Mouse (Mus musculus) hindbrain, postnatal 0 days (tissue): ENCODE measurements around the gene St3gal5. TPM values are rescaled to one million over a fixed set of nuclear protein-coding genes. Genes with fewer than 3 reads are reported as not detected.
A peak's percentile ranks its signal among the peaks of the same experiment; 100 is the strongest.

Experiments used
- ATAC-seq: fragments of 200-750 bp; cut with Nextera tagmentation; 2 replicates; pipeline ENCODE4 v1.8.0; 2017; ENCODE audit warnings: mild to moderate bottlenecking, moderate TSS enrichment, moderate library complexity
- DNase-seq: peaks from one replicate; pipeline ENCODE4 v3.0.0-alpha.2; 2015; ENCODE audit warnings: low spot score
- H3K27ac ChIP-seq: fragments of 300-500 bp; sonication (generic); 2 replicates; pipeline ENCODE4 v1.5.1; 2014; ENCODE audit warnings: mild to moderate bottlenecking
- H3K27me3 ChIP-seq: fragments of 300-500 bp; sonication (generic); 2 replicates; pipeline ENCODE4 v1.6.1; 2014; ENCODE audit warnings: low read length, mixed read lengths; ENCODE audit not compliant: insufficient read depth
- H3K36me3 ChIP-seq: fragments of 300-500 bp; sonication (generic); 2 replicates; pipeline ENCODE4 v1.6.1; 2014; ENCODE audit warnings: low read length, mixed read lengths; ENCODE audit not compliant: insufficient read depth
- H3K4me1 ChIP-seq: fragments of 300-500 bp; sonication (generic); 2 replicates; pipeline ENCODE4 v1.6.1; 2014; ENCODE audit warnings: antibody characterized with exemption, low read length, mixed read lengths; ENCODE audit not compliant: insufficient read depth
- H3K4me2 ChIP-seq: fragments of 300-500 bp; sonication (generic); 2 replicates; pipeline ENCODE4 v1.6.1; 2014; ENCODE audit warnings: low read depth, mild to moderate bottlenecking, low read length, moderate library complexity, mixed read lengths
- H3K4me3 ChIP-seq: fragments of 300-500 bp; sonication (generic); 2 replicates; pipeline ENCODE4 v1.5.1; 2014; ENCODE audit warnings: low read length
- H3K9ac ChIP-seq: fragments of 300-500 bp; sonication (generic); replicated peaks from 2 replicates; pipeline ENCODE4 v1.6.1; 2014; ENCODE audit warnings: mild to moderate bottlenecking, low read length, moderate library complexity, mixed read lengths
- H3K9me3 ChIP-seq: fragments of 300-500 bp; sonication (generic); 2 replicates; pipeline ENCODE4 v1.6.1; 2016; ENCODE audit warnings: low read length, mixed read lengths
- CTCF ChIP-seq: IDR thresholded peaks from 2 replicates; pipeline ENCODE4 v1.5.1; 2016; ENCODE audit warnings: antibody characterized with exemption, control low read depth, low read depth
- WGBS: fragments of 180-500 bp; shearing (Covaris S2); extraction: QIAGEN DNeasy Blood & Tissue Kit; methylation state at CpG from one replicate; pipeline ENCODE4 v1.1.7; 2014; 5-methylcytosine and 5-hydroxymethylcytosine counted together
- polyA plus RNA-seq: library from polyadenylated mRNA; unstranded; fragments of >200 nt; fragmentation: Nextera tagmentation; extraction: Ambion mirVana; gene quantifications from 2 replicates; pipeline ENCODE4 v1.2.1, GENCODE M21; 2015
- total RNA-seq: library from RNA; depleted of rRNA; stranded (reverse); fragments of >200 nt; gene quantifications from 2 replicates; pipeline ENCODE4 v1.2.3, GENCODE M21; 2014; rRNA removed

St3gal5 gene
- total RNA-seq (23.5 and 28.8 TPM in 2 replicates), polyA plus RNA-seq (59.1 and 59.8 TPM in 2 replicates)

- ATAC-seq (peak; percentile 98), DNase-seq (peak; percentile 94)
- H3K4me1 ChIP-seq: peaks cover 12% of the 10 kb centered on the region
- no peaks in the 10 kb centered on the region for H3K36me3 ChIP-seq
- no peaks in the 10 kb centered on the region for H3K27me3 ChIP-seq
- peak within 1 kb of the TSS; percentile 90 for H3K9ac ChIP-seq
- peak; percentile 27 for TF ChIP-seq CTCF
- peak within 1 kb of the TSS; percentile 92 for H3K4me3 ChIP-seq
- peak within 1 kb of the TSS; percentile 86 for H3K27ac ChIP-seq
- under 1% methylated on average over 62 of the region's 81 CpGs for WGBS
- H3K4me2 ChIP-seq: peak within 1 kb of the TSS; percentile 84
- H3K9me3 ChIP-seq: no peaks in the 10 kb centered on the region
Measured at GRCm38 (mm10) chr6:72097181-72097995, at the start of gene St3gal5. St3gal5 (plus strand) TSS chr6:72097592.

DNA sequence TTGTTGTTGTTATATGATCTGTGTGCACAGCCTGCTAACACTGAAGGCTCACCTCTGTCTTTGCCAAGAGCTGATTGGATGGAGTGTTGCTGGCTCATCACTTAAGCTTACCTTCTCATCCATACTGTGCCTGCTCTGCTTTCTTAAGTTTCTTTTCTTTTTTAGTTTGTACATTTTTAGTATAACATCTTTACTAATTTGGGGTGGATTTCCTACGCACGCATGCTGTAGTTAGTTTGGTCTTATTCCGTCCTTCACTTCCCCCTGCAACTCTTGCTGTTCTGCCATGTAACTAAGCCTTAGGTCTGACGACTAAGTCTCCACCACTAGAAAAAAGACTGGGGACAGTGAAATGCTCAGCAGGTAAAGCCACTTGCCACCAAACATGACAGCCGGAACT is 48.7 kb upstream of the St3gal5 start:
- H3K4me3 ChIP-seq: no peak overlapping the region
- WGBS: 93% methylated on average over 5 of the region's 5 CpGs
- ATAC-seq: no peak

GRCm38 (mm10) chr6:72049941-72050340 is 47.5 kb upstream of the St3gal5 start:
- ATAC-seq (no peak), DNase-seq (no peak)
- H3K27ac ChIP-seq: no peak overlapping the region
- no peaks in the 10 kb centered on the region for H3K4me1 ChIP-seq
- H3K36me3 ChIP-seq: no peaks in the 10 kb centered on the region
- no peaks in the 10 kb centered on the region for H3K27me3 ChIP-seq
- TF ChIP-seq CTCF: no peak
- 61% methylated on average over 6 of the region's 6 CpGs for WGBS
- no peak overlapping the region for H3K4me3 ChIP-seq
- no peaks in the 10 kb centered on the region for H3K9me3 ChIP-seq
- no peak overlapping the region for H3K9ac ChIP-seq
- H3K4me2 ChIP-seq: no peak overlapping the region

More for the DNA sequence above, 48.7 kb upstream of the St3gal5 start:
- no peak for DNase-seq
- H3K36me3 ChIP-seq: no peaks in the 10 kb centered on the region
- H3K27ac ChIP-seq: no peak overlapping the region
- H3K9ac ChIP-seq: no peak overlapping the region
- no peak overlapping the region for H3K4me2 ChIP-seq
- H3K27me3 ChIP-seq: no peaks in the 10 kb centered on the region
- no peaks in the 10 kb centered on the region for H3K9me3 ChIP-seq
- TF ChIP-seq CTCF: no peak
- H3K4me1 ChIP-seq: no peaks in the 10 kb centered on the region

- H3K9me3 ChIP-seq: no peaks in the 10 kb centered on the region
- H3K9ac ChIP-seq: no peak overlapping the region
- H3K27me3 ChIP-seq: no peaks in the 10 kb centered on the region
- H3K4me1 ChIP-seq: no peaks in the 10 kb centered on the region
- ATAC-seq (no peak), DNase-seq (no peak)
- no peak overlapping the region for H3K4me2 ChIP-seq
- no peaks in the 10 kb centered on the region for H3K36me3 ChIP-seq
- no peak overlapping the region for H3K27ac ChIP-seq
- no peak for TF ChIP-seq CTCF
- 61% methylated on average over 7 of the region's 7 CpGs for WGBS
- no peak overlapping the region for H3K4me3 ChIP-seq
Measured at GRCm38 (mm10) chr6:72050827-72051226, 46.6 kb upstream of the St3gal5 start.

DNA sequence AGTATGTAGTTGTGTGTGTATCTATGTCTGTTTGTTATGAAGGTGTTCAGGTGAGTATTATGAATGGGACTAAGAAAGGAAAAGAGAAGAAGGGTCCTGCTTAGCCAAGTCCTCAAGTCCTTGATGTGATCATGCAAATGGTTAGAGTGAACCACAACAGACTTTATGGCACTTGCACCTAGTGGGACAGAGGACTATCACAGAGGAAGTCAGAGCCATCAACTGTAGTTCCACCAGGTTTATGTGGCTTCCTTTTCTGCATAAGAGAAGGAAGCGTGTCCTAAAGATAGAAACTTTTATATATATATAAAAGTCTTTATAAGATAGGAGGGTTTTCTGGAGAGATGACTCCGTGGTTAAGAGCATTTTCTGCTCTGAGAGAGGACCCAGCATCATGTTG is 46.1 kb upstream of the St3gal5 start:
- WGBS: 94% methylated on average over 2 of the region's 2 CpGs
- H3K9ac ChIP-seq: no peak overlapping the region
- no peaks in the 10 kb centered on the region for H3K36me3 ChIP-seq
- H3K27ac ChIP-seq: no peak overlapping the region
- H3K4me1 ChIP-seq: no peaks in the 10 kb centered on the region
- no peak for TF ChIP-seq CTCF
- DNase-seq (no peak), ATAC-seq (no peak)
- no peak overlapping the region for H3K4me2 ChIP-seq
- H3K4me3 ChIP-seq: no peak overlapping the region
- no peaks in the 10 kb centered on the region for H3K9me3 ChIP-seq
- no peaks in the 10 kb centered on the region for H3K27me3 ChIP-seq

DNA sequence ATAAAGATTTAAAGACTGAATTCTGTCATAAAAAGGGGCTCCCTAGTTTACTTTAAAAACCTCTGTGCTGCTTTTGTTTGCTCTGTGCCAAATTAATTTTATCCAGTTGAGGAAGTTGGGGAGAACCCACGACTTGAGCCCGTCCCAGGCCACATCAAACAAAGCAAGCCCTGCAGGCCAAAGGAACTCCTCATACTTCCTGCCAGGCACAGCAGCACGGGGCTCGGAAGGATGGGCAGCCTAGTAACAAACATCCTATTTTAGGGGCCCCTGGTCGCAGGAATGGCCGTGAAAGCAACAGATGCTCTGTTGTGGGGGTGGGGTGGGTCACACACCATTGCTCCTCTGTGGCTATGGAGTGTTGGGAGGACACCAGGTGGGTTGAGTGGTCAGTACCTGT is 45.6 kb upstream of the St3gal5 start:
- ATAC-seq: no peak
- no peak for TF ChIP-seq CTCF
- no peaks in the 10 kb centered on the region for H3K27me3 ChIP-seq
- no peak for DNase-seq
- 61% methylated on average over 6 of the region's 6 CpGs for WGBS
- no peak overlapping the region for H3K4me2 ChIP-seq
- no peak overlapping the region for H3K9ac ChIP-seq
- H3K4me3 ChIP-seq: no peak overlapping the region
- no peaks in the 10 kb centered on the region for H3K4me1 ChIP-seq
- H3K27ac ChIP-seq: no peak overlapping the region
- no peaks in the 10 kb centered on the region for H3K9me3 ChIP-seq
- no peaks in the 10 kb centered on the region for H3K36me3 ChIP-seq

DNA sequence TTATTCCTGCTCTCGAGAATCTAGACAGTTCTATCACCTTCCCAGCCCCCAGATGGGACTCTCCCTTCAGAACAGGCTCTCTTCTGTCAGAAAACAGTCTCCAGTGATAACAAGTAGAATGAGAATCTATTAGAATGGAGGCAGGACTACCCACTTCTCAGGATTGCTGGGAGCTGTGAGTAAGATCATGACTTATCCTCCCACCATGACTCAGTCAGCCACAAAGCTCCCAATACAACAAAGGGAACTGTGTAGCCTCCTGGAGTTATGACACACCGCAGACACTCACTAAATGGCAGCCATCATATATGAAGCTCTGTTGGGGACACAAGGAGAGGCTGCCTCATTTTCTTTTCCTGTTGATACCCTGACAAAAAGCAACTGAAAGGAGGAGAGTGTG is 40.8 kb upstream of the St3gal5 start:
- ATAC-seq: no peak
- no peaks in the 10 kb centered on the region for H3K9me3 ChIP-seq
- no peak overlapping the region for H3K27ac ChIP-seq
- H3K4me2 ChIP-seq: no peak overlapping the region
- no peak for TF ChIP-seq CTCF
- H3K27me3 ChIP-seq: no peaks in the 10 kb centered on the region
- no peaks in the 10 kb centered on the region for H3K36me3 ChIP-seq
- 75% methylated on average over 2 of the region's 2 CpGs for WGBS
- H3K4me1 ChIP-seq: no peaks in the 10 kb centered on the region
- no peak for DNase-seq
- H3K4me3 ChIP-seq: no peak overlapping the region
- H3K9ac ChIP-seq: no peak overlapping the region
